Mouse (Mus musculus) kidney, embryonic 16.5 days (tissue): Measurements from ENCODE around the gene Ebf1. TPM values are rescaled to one million over a fixed set of nuclear protein-coding genes. Genes with fewer than 3 reads are reported as not detected.
A peak's percentile ranks its signal among the peaks of the same experiment; 100 is the strongest.

Source experiments
- ATAC-seq: fragments of 200-750 bp; cut with Nextera tagmentation; 2 replicates; pipeline ENCODE4 v1.8.0; 2017; ENCODE audit warnings: moderate TSS enrichment; ENCODE audit not compliant: low FRiP score, low TSS enrichment
- H3K27ac ChIP-seq: fragments of 300-500 bp; sonication (generic); 2 replicates; pipeline ENCODE4 v1.5.1; 2014; ENCODE audit warnings: low read length
- H3K27me3 ChIP-seq: fragments of 300-500 bp; sonication (generic); 2 replicates; pipeline ENCODE4 v1.6.1; 2014; ENCODE audit warnings: low read length, control low read depth, mixed read lengths; ENCODE audit not compliant: insufficient read depth
- H3K36me3 ChIP-seq: fragments of 300-500 bp; sonication (generic); 2 replicates; pipeline ENCODE4 v1.6.1; 2014; ENCODE audit warnings: low read length, control low read depth, mixed read lengths; ENCODE audit not compliant: insufficient read depth
- H3K4me1 ChIP-seq: fragments of 300-500 bp; sonication (generic); 2 replicates; pipeline ENCODE4 v1.6.1; 2014; ENCODE audit warnings: low read length, control low read depth, mixed read lengths; ENCODE audit not compliant: insufficient read depth
- H3K4me2 ChIP-seq: fragments of 300-500 bp; sonication (generic); replicated peaks from 2 replicates; pipeline ENCODE4 v1.6.1; 2014; ENCODE audit warnings: low read depth, low read length
- H3K4me3 ChIP-seq: fragments of 300-500 bp; sonication (generic); 2 replicates; pipeline ENCODE4 v1.5.1; 2014; ENCODE audit warnings: mild to moderate bottlenecking, low read length
- H3K9ac ChIP-seq: fragments of 300-500 bp; sonication (generic); replicated peaks from 2 replicates; pipeline ENCODE4 v1.6.1; 2014; ENCODE audit warnings: low read length
- H3K9me3 ChIP-seq: fragments of 300-500 bp; sonication (generic); 2 replicates; pipeline ENCODE4 v1.6.1; 2016; ENCODE audit warnings: low read length, control low read depth
- WGBS: fragments of 180-500 bp; shearing (Covaris S2); extraction: QIAGEN DNeasy Blood & Tissue Kit; methylation state at CpG from one replicate; pipeline ENCODE4 v1.1.7; 2014; 5-methylcytosine and 5-hydroxymethylcytosine counted together
- polyA plus RNA-seq: library from polyadenylated mRNA; unstranded; fragments of >200 nt; fragmentation: Nextera tagmentation; extraction: Ambion mirVana; gene quantifications from 2 replicates; pipeline ENCODE4 v1.2.1, GENCODE M21; 2015

The Ebf1 gene
- polyA plus RNA-seq, 1 experiment from 2014 or later: 24.1 TPM

- Histone ChIP-seq H3K4me1 (peaks cover 32% of the 10 kb centered on the region), H3K9ac (0 out of 2 replicates have a peak overlapping the region, but pooled peaks have one; percentile 18), H3K4me3 (peak overlapping the region; percentile 16), H3K4me2 (peak overlapping the region; percentile 45), H3K27ac (peak overlapping the region; percentile 61), H3K27me3 (no peaks in the 10 kb centered on the region), H3K36me3 (no peaks in the 10 kb centered on the region), H3K9me3 (no peaks in the 10 kb centered on the region)
- WGBS: 10% methylated on average over 16 of the region's 16 CpGs
- ATAC-seq: peak; percentile 90
These were observed 79.6 kb downstream of the Ebf1 start for GRCm38 (mm10) chr11:44696539-44697201.

GRCm38 (mm10) chr11:44700181-44700580 lies 83.1 kb downstream of the Ebf1 start:
- no peaks in the 10 kb centered on the region for H3K27me3 ChIP-seq

GRCm38 (mm10) chr11:44701221-44701810 lies 84.2 kb downstream of the Ebf1 start:
- H3K4me2 ChIP-seq: no peak overlapping the region
- H3K9ac ChIP-seq: no peak overlapping the region
- H3K4me3 ChIP-seq: no peak overlapping the region
- 38% methylated on average over 11 of the region's 11 CpGs for WGBS
- no peaks in the 10 kb centered on the region for H3K36me3 ChIP-seq
- H3K4me1 ChIP-seq: peaks cover 25% of the 10 kb centered on the region
- ATAC-seq: no peak
- H3K9me3 ChIP-seq: no peaks in the 10 kb centered on the region
- H3K27me3 ChIP-seq: no peaks in the 10 kb centered on the region
- H3K27ac ChIP-seq: peak overlapping the region; percentile 29

More at GRCm38 (mm10) chr11:44700181-44700580, 83.1 kb downstream of the Ebf1 start:
- Histone ChIP-seq H3K9ac (no peak overlapping the region), H3K9me3 (no peaks in the 10 kb centered on the region), H3K36me3 (no peaks in the 10 kb centered on the region), H3K4me2 (no peak overlapping the region), H3K27ac (peak overlapping the region; percentile 27; the same call in 1 of the 2 replicates), H3K4me1 (peaks cover 25% of the 10 kb centered on the region), H3K4me3 (no peak overlapping the region)
- WGBS: 46% methylated on average over 4 of the region's 4 CpGs
- ATAC-seq: no peak

GRCm38 (mm10) chr11:44701864-44702263 lies 84.7 kb downstream of the Ebf1 start:
- Histone ChIP-seq H3K9ac (no peak overlapping the region), H3K4me1 (peaks cover 25% of the 10 kb centered on the region), H3K36me3 (no peaks in the 10 kb centered on the region), H3K9me3 (no peaks in the 10 kb centered on the region), H3K4me3 (no peak overlapping the region), H3K27ac (peak overlapping the region; percentile 29), H3K4me2 (no peak overlapping the region), H3K27me3 (no peaks in the 10 kb centered on the region)
- 0 out of 2 replicates have a peak, but pooled peaks have one; percentile 55 for ATAC-seq
- WGBS: 18% methylated on average over 1 of the region's 1 CpGs

GRCm38 (mm10) chr11:44702716-44703486 lies 85.8 kb downstream of the Ebf1 start:
- no peaks in the 10 kb centered on the region for H3K9me3 ChIP-seq
- no peaks in the 10 kb centered on the region for H3K27me3 ChIP-seq
- no peak overlapping the region for H3K27ac ChIP-seq
- no peaks in the 10 kb centered on the region for H3K36me3 ChIP-seq
- H3K9ac ChIP-seq: no peak overlapping the region
- H3K4me3 ChIP-seq: no peak overlapping the region
- no peak overlapping the region for H3K4me2 ChIP-seq
- peaks cover 23% of the 10 kb centered on the region for H3K4me1 ChIP-seq
- 91% methylated on average over 8 of the region's 8 CpGs for WGBS
- ATAC-seq: no peak

GRCm38 (mm10) chr11:44703951-44704350 lies 86.8 kb downstream of the Ebf1 start:
- Histone ChIP-seq H3K36me3 (no peaks in the 10 kb centered on the region), H3K9me3 (no peaks in the 10 kb centered on the region), H3K4me1 (peaks cover 30% of the 10 kb centered on the region), H3K27me3 (no peaks in the 10 kb centered on the region), H3K4me3 (no peak overlapping the region), H3K4me2 (no peak overlapping the region), H3K9ac (no peak overlapping the region), H3K27ac (no peak overlapping the region)
- ATAC-seq: no peak
- 96% methylated on average over 5 of the region's 5 CpGs for WGBS

GRCm38 (mm10) chr11:44705811-44706210 lies 88.7 kb downstream of the Ebf1 start:
- Histone ChIP-seq H3K9ac (no peak overlapping the region), H3K4me2 (no peak overlapping the region), H3K27ac (no peak overlapping the region), H3K9me3 (no peaks in the 10 kb centered on the region), H3K4me3 (no peak overlapping the region), H3K27me3 (no peaks in the 10 kb centered on the region), H3K4me1 (peaks cover 33% of the 10 kb centered on the region), H3K36me3 (no peaks in the 10 kb centered on the region)
- no peak for ATAC-seq
- WGBS: 84% methylated on average over 1 of the region's 1 CpGs

- H3K4me1 ChIP-seq: peaks cover 29% of the 10 kb centered on the region
- H3K4me3 ChIP-seq: no peak overlapping the region
- no peak overlapping the region for H3K27ac ChIP-seq
- no peak for ATAC-seq
- WGBS: 74% methylated on average over 2 of the region's 2 CpGs
- H3K4me2 ChIP-seq: no peak overlapping the region
- H3K9ac ChIP-seq: no peak overlapping the region
- H3K9me3 ChIP-seq: no peaks in the 10 kb centered on the region
- no peaks in the 10 kb centered on the region for H3K36me3 ChIP-seq
- H3K27me3 ChIP-seq: no peaks in the 10 kb centered on the region
These were observed 89.3 kb downstream of the Ebf1 start for GRCm38 (mm10) chr11:44706386-44706785.

GRCm38 (mm10) chr11:44707381-44708289 lies 90.5 kb downstream of the Ebf1 start:
- Histone ChIP-seq H3K9me3 (no peaks in the 10 kb centered on the region), H3K27ac (peak overlapping the region; percentile 73), H3K9ac (peak overlapping the region; percentile 33), H3K4me2 (peak overlapping the region; percentile 42), H3K4me1 (peaks cover 23% of the 10 kb centered on the region), H3K36me3 (no peaks in the 10 kb centered on the region), H3K27me3 (no peaks in the 10 kb centered on the region), H3K4me3 (no peak overlapping the region)
- peak; percentile 71; the same call in 1 of the 2 replicates for ATAC-seq
- 9% methylated on average over 13 of the region's 13 CpGs for WGBS
